Mouse (Mus musculus) C2C12 (cell line): ENCODE results near the gene Hacd2. TPM values are rescaled to one million over a fixed set of nuclear protein-coding genes. Genes with fewer than 3 reads are reported as not detected.

Source experiments
- H3K27me3 ChIP-seq: one replicate; pipeline ENCODE4 v1.6.1; 2011; ENCODE audit not compliant: control insufficient read depth, insufficient read depth, insufficient read length
- H3K36me3 ChIP-seq: one replicate; pipeline ENCODE4 v1.6.1; 2011; ENCODE audit not compliant: control insufficient read depth, insufficient read depth
- H3K4me3 ChIP-seq: one replicate; pipeline ENCODE4 v1.5.1; 2011; ENCODE audit warnings: mild to moderate bottlenecking, control low read depth; ENCODE audit not compliant: poor library complexity, insufficient read depth, severe bottlenecking
- H3K79me2 ChIP-seq: one replicate; pipeline ENCODE4 v1.6.1; 2011; ENCODE audit not compliant: control insufficient read depth, insufficient read depth
- H3K79me3 ChIP-seq: one replicate; pipeline ENCODE4 v1.6.1; 2011; ENCODE audit warnings: low read depth, control low read depth
- H3ac ChIP-seq: one replicate; pipeline ENCODE3; 2011; ENCODE audit warnings: low read depth; ENCODE audit not compliant: control insufficient read depth, insufficient read length
- CEBPB ChIP-seq: IDR thresholded peaks from one replicate; pipeline ENCODE4 v1.6.1; 2011; ENCODE audit warnings: low read depth, mild to moderate bottlenecking, control low read depth, moderate library complexity
- CTCF ChIP-seq: IDR thresholded peaks from one replicate; pipeline ENCODE4 v1.5.1; 2011; ENCODE audit not compliant: control insufficient read depth, insufficient read depth, insufficient read length
- FOSL1 ChIP-seq: IDR thresholded peaks from one replicate; pipeline ENCODE4 v1.8.0; 2011; ENCODE audit warnings: mild to moderate bottlenecking, low read length; ENCODE audit not compliant: poor library complexity, insufficient read depth, severe bottlenecking
- MAX ChIP-seq: IDR thresholded peaks from one replicate; pipeline ENCODE4 v1.6.1; 2011; ENCODE audit warnings: mild to moderate bottlenecking, control low read depth
- MYOD1 ChIP-seq: IDR thresholded peaks from one replicate; pipeline ENCODE4 v1.6.1; 2011; ENCODE audit warnings: low read depth; ENCODE audit not compliant: control insufficient read depth, insufficient read length
- MYOG ChIP-seq: IDR thresholded peaks from one replicate; pipeline ENCODE4 v1.6.1; 2011; ENCODE audit not compliant: control insufficient read depth, insufficient read length; ENCODE audit errors: extremely low read depth
- USF1 ChIP-seq: IDR thresholded peaks from one replicate; pipeline ENCODE4 v1.6.1; 2011; ENCODE audit warnings: low read depth, mild to moderate bottlenecking, control low read depth, moderate library complexity
- polyA plus RNA-seq: library from polyadenylated mRNA; unstranded; fragments of >200 nt; fragmentation: generic; extraction: Trizol; gene quantifications from one replicate; pipeline ENCODE4 v1.2.1, GENCODE M21; 2012; ENCODE audit warnings: missing spikeins

The Hacd2 gene
- polyA plus RNA-seq, 1 experiment, result 35.9 TPM

GRCm38 (mm10) chr16:35102866-35103620 lies 80.8 kb downstream of the Hacd2 start:
- H3K36me3 ChIP-seq, result no peaks in the 10 kb centered on the region
- no peaks in the 10 kb centered on the region for H3K79me2 ChIP-seq
- H3K4me3 ChIP-seq, result no peak overlapping the region
- TF ChIP-seq CTCF (no peak), MAX (no peak), CEBPB (no peak), USF1 (no peak), FOSL1 (no peak), MYOG (no peak), MYOD1 (no peak)
- no peaks in the 10 kb centered on the region for H3K79me3 ChIP-seq
- H3K27me3 ChIP-seq, result no peaks in the 10 kb centered on the region
- H3ac ChIP-seq, result no peak overlapping the region

GRCm38 (mm10) chr16:35107985-35108384 lies 85.8 kb downstream of the Hacd2 start:
- Histone ChIP-seq H3K36me3 (no peaks in the 10 kb centered on the region), H3K4me3 (no peak overlapping the region), H3K79me2 (no peaks in the 10 kb centered on the region), H3ac (no peak overlapping the region), H3K79me3 (no peaks in the 10 kb centered on the region), H3K27me3 (no peaks in the 10 kb centered on the region)
- no peak for TF ChIP-seq MYOG
- TF ChIP-seq FOSL1, result no peak
- TF ChIP-seq USF1, result no peak
- TF ChIP-seq MYOD1, result no peak
- TF ChIP-seq MAX, result no peak
- no peak for TF ChIP-seq CEBPB
- TF ChIP-seq CTCF, result no peak

- TF ChIP-seq FOSL1, result no peak
- no peak for TF ChIP-seq USF1
- no peak for TF ChIP-seq MYOD1
- TF ChIP-seq CTCF, result no peak
- no peak for TF ChIP-seq MAX
- TF ChIP-seq MYOG, result no peak
- TF ChIP-seq CEBPB, result no peak
- H3K79me3 ChIP-seq, result no peaks in the 10 kb centered on the region
- H3K36me3 ChIP-seq, result no peaks in the 10 kb centered on the region
- no peak overlapping the region for H3K4me3 ChIP-seq
- no peaks in the 10 kb centered on the region for H3K27me3 ChIP-seq
- H3K79me2 ChIP-seq, result no peaks in the 10 kb centered on the region
- H3ac ChIP-seq, result no peak overlapping the region
These were observed 86.9 kb downstream of the Hacd2 start for GRCm38 (mm10) chr16:35109156-35109555.

DNA sequence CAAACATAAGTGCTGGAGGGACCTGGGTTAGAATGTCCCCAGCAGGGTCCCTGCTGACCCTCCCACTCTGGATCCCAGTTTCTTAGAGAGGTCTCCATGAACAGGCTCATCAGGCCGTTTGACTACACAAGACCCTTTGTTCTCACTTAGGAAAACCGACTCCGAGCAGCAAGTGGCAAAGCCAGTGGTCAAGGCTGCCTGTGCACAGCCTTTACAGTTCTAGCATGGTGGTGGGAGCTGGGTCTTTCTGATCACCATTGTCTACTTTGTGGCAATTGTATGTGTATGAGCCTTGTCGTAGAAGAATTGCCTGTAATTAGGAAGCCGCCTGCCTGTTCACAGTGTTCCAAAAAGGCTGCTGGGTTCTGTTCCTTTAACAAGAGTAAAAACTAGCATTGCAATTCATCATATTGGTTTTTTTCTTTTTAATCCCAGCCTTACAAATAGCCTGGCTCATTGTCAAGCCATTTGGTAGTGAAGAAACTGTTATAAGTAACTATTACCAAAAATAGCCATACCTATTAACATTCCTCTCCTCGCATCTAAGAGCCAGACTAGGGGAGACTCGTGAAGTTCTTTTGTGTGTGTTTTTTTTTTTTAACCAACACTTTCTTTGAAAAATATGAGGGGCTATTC lies 87.5 kb downstream of the Hacd2 start:
- no peak overlapping the region for H3ac ChIP-seq
- no peaks in the 10 kb centered on the region for H3K36me3 ChIP-seq
- TF ChIP-seq MYOD1 (no peak), MAX (no peak), MYOG (no peak), FOSL1 (no peak), CEBPB (no peak), CTCF (no peak), USF1 (no peak)
- H3K27me3 ChIP-seq, result no peaks in the 10 kb centered on the region
- H3K4me3 ChIP-seq, result no peak overlapping the region
- H3K79me3 ChIP-seq, result no peaks in the 10 kb centered on the region
- H3K79me2 ChIP-seq, result no peaks in the 10 kb centered on the region

GRCm38 (mm10) chr16:35110410-35111142 lies 88.3 kb downstream of the Hacd2 start:
- Histone ChIP-seq H3ac (no peak overlapping the region), H3K36me3 (no peaks in the 10 kb centered on the region), H3K4me3 (no peak overlapping the region), H3K79me3 (no peaks in the 10 kb centered on the region), H3K27me3 (no peaks in the 10 kb centered on the region), H3K79me2 (no peaks in the 10 kb centered on the region)
- peak; percentile 80 for TF ChIP-seq CTCF
- TF ChIP-seq FOSL1, result no peak
